In genomic region chr1:36767321-36767720, GRCm38 (mm10) we compare ENCODE assay signal across 25 mouse cellular contexts. TPM values are rescaled to one million over a fixed set of nuclear protein-coding genes. Genes with fewer than 3 reads are reported as not detected.
DNase-seq lines count a peak whose midpoint lies in the region; ATAC-seq and TF ChIP-seq lines count a peak whose summit lies in the region.
"Had no signal": no experiment of that assay in that cellular context is flagged by ENCODE, and none has a peak within 500 bp of the region (broad histone marks: within the 10 kb centered on the region; RNA-seq: fewer than 3 reads in every experiment).

No protein-coding gene starts in this region.

- no peak overlapping the region for H3K9ac ChIP-seq in midbrain, embryonic 16.5 days (ENCODE audit: low read depth, low read length)
- H3K9ac ChIP-seq: embryonic facial prominence, embryonic 15.5 days; hindbrain, embryonic 15.5 days; lung, embryonic 15.5 days; neural tube, embryonic 12.5 days had no signal

- TF ChIP-seq CTCF in thymus, adult 2 months (IDR thresholded peaks at IDR 0.05; ENCODE audit: borderline replicate concordance, control insufficient read depth, extremely low read depth, insufficient read depth, low read length, poor library complexity), result no peak

- peaks cover 26% of the 10 kb centered on the region for H3K36me3 ChIP-seq in thymus, adult 2 months (ENCODE audit: control insufficient read depth, insufficient read depth, low read length)
- no peaks in the 10 kb centered on the region for H3K36me3 ChIP-seq in midbrain, embryonic 16.5 days (ENCODE audit: control insufficient read depth, insufficient read depth, low read length)
- H3K36me3 ChIP-seq: embryonic facial prominence, embryonic 15.5 days; hindbrain, embryonic 15.5 days; lung, embryonic 15.5 days; midbrain, embryonic 10.5 days; neural tube, embryonic 12.5 days had no signal

- DNase-seq in thymus, adult 2 months, result no peak
- no peak for DNase-seq in thymus, adult 18-20 months
- peak; percentile 55 for DNase-seq in R1 (ENCODE audit: low read depth, low spot score)
- DNase-seq in thymus, postnatal 4 days, result peak; percentile 51
- no peak for DNase-seq in heart, postnatal 4 days
- DNase-seq: adrenal gland, postnatal 25 days; cerebellum, adult 18-20 months; cerebellum, postnatal 25 days; kidney, adult 8-10 months; kidney, postnatal 25 days; left cerebral cortex, postnatal 4 days; liver; right cerebral cortex, postnatal 4 days had no signal

- H3K27me3 ChIP-seq in thymus, adult 2 months (ENCODE audit: control insufficient read depth, insufficient read depth, low read length), result no peaks in the 10 kb centered on the region
- H3K27me3 ChIP-seq in midbrain, embryonic 16.5 days (ENCODE audit: control insufficient read depth, insufficient read depth, low read depth, low read length), result peaks cover 8% of the 10 kb centered on the region; the same call in 1 of the 2 replicates

- no peak for TF ChIP-seq POLR2A in thymus, adult 2 months (IDR thresholded peaks at IDR 0.05; ENCODE audit: control insufficient read depth, extremely low read depth, insufficient read depth, low read length, poor library complexity)

- peak overlapping the region; percentile 96 for H3K27ac ChIP-seq in thymus, adult 2 months (ENCODE audit: control insufficient read depth, insufficient read depth, low read length)
- H3K27ac ChIP-seq in midbrain, embryonic 16.5 days (ENCODE audit: low read length), result no peak overlapping the region
- H3K27ac ChIP-seq: hindbrain, embryonic 15.5 days; lung, embryonic 15.5 days; macrophage; neural tube, embryonic 12.5 days had no signal

- peaks cover 56% of the 10 kb centered on the region for H3K4me1 ChIP-seq in thymus, adult 2 months (replicated peaks; ENCODE audit: control insufficient read depth, insufficient read depth, low read length)
- H3K4me1 ChIP-seq in midbrain, embryonic 16.5 days (ENCODE audit: control insufficient read depth, insufficient read depth, low read length), result no peaks in the 10 kb centered on the region
- H3K4me1 ChIP-seq: lung, embryonic 15.5 days; neural tube, embryonic 12.5 days had no signal

- H3K4me2 ChIP-seq in midbrain, embryonic 16.5 days (ENCODE audit: low read length), result no peak overlapping the region
- H3K4me2 ChIP-seq: embryonic facial prominence, embryonic 15.5 days; heart, embryonic 11.5 days; hindbrain, embryonic 15.5 days; lung, embryonic 15.5 days; neural tube, embryonic 12.5 days had no signal

- peak overlapping the region; percentile 10 for H3K4me3 ChIP-seq in thymus, adult 2 months (ENCODE audit: control insufficient read depth, insufficient read depth, low read length)
- no peak overlapping the region for H3K4me3 ChIP-seq in midbrain, embryonic 16.5 days (ENCODE audit: low read depth, low read length)
- H3K4me3 ChIP-seq: embryonic facial prominence, embryonic 15.5 days; hindbrain, embryonic 15.5 days; lung, embryonic 15.5 days; midbrain, embryonic 10.5 days; neural tube, embryonic 12.5 days had no signal

- no peaks in the 10 kb centered on the region for H3K9me3 ChIP-seq in midbrain, embryonic 16.5 days (replicated peaks; ENCODE audit: control insufficient read depth, low read length, poor library complexity, severe bottlenecking)
- H3K9me3 ChIP-seq: embryonic facial prominence, embryonic 15.5 days; hindbrain, embryonic 15.5 days; lung, embryonic 15.5 days; midbrain, embryonic 10.5 days; neural tube, embryonic 12.5 days had no signal

- peak; percentile 47 for ATAC-seq in inflammation-experienced regulatory T-cells, adult 6 months
- no peak for ATAC-seq in midbrain, embryonic 16.5 days
- ATAC-seq: forebrain, embryonic 16.5 days had no signal

- whole genome bisulfite sequencing in thymus, adult 2 months, result 9% methylated on average over 10 of the region's 10 CpGs
- WGBS in midbrain, embryonic 16.5 days, result 55% methylated on average over 10 of the region's 10 CpGs

RNA-seq across cellular contexts. Expression of gene Zap70, which starts 5.7 kb away (rescaled TPM):
- polyA plus RNA-seq in thymus, adult 2 months (2012; rRNA removed), result 270 and 289 TPM in 2 replicates
- polyA plus RNA-seq in inflammation-experienced regulatory T-cells, adult 6 months (2017; shearing (Covaris generic)), result 100 to 1,000 TPM; 241 to 287 (median 257) TPM
- 2.0 and 2.6 TPM in 2 replicates for polyA plus RNA-seq in midbrain, embryonic 16.5 days (2015; fragmentation: Nextera tagmentation; extraction: Ambion mirVana)
- under 1 TPM; 0.20 to 0.24 TPM for total RNA-seq in heart, postnatal 4 days (2021)
- polyA plus RNA-seq: macrophage had no signal

RNA-seq across cellular contexts. Expression of gene Actr1b, which starts 53.1 kb away (rescaled TPM):
- polyA plus RNA-seq in thymus, adult 2 months (2012; rRNA removed), result 182 and 213 TPM in 2 replicates
- 10 to 100 TPM; 37.4 to 47.1 (median 41.0) TPM for polyA plus RNA-seq in inflammation-experienced regulatory T-cells, adult 6 months (2017; shearing (Covaris generic))
- 92.3 and 106 TPM in 2 replicates for polyA plus RNA-seq in midbrain, embryonic 16.5 days (2015; fragmentation: Nextera tagmentation; extraction: Ambion mirVana)
- 100 to 1,000 TPM; 124 to 137 TPM for total RNA-seq in heart, postnatal 4 days (2021)

RNA-seq across cellular contexts. Expression of gene 4933424G06Rik, which starts 57.4 kb away (rescaled TPM):
- polyA plus RNA-seq in thymus, adult 2 months (2012; rRNA removed), result not detected in 2 replicates
- not detected for polyA plus RNA-seq in inflammation-experienced regulatory T-cells, adult 6 months (2017; shearing (Covaris generic))
- 0.75 and 1.2 TPM in 2 replicates for polyA plus RNA-seq in midbrain, embryonic 16.5 days (2015; fragmentation: Nextera tagmentation; extraction: Ambion mirVana)
- total RNA-seq in heart, postnatal 4 days (2021), result not detected
- total RNA-seq: adrenal gland, postnatal 25 days; gastrocnemius, postnatal 4 days; heart, postnatal 25 days had no signal
- polyA plus RNA-seq: heart, embryonic 11.5 days; lung, embryonic 15.5 days; macrophage; neural tube, embryonic 12.5 days had no signal

Comparison
In these comparisons a context has a peak if more than half of its experiments do, and no peak if none do; other contexts are left out.
1. DNase-seq: peak in R1 (single experiment) and thymus, postnatal 4 days (single experiment); none in thymus, adult 2 months (single experiment), thymus, adult 18-20 months (0 of 2) and heart, postnatal 4 days (single experiment).
2. RNA of gene Zap70, which starts 5.7 kb away (polyA plus RNA-seq): 270 to 289 TPM in thymus, adult 2 months and 241 to 287 TPM in inflammation-experienced regulatory T-cells, adult 6 months; 2.0 to 2.6 TPM in midbrain, embryonic 16.5 days; every median in the first group is over 10 times any median in the second.